Mouse (Mus musculus): ENCODE data around the gene Dhx37.
A peak's percentile ranks its signal among the peaks of the same experiment; 100 is the strongest.
"Not testable (repeated sequence)": the region's sequence is repeated elsewhere in the genome, so short reads cannot be mapped to it uniquely, and the experiment has no call there.

Gene Dhx37

GRCm38 (mm10) chr5:125388358-125389092 lies 45.4 kb downstream of the Dhx37 start:
- no peak for DNase-seq

GRCm38 (mm10) chr5:125387295-125387694 lies 46.6 kb downstream of the Dhx37 start:
- DNase-seq, result not testable (repeated sequence)

GRCm38 (mm10) chr5:125385215-125385940 lies 48.5 kb downstream of the Dhx37 start:
- DNase-seq, result no peak

GRCm38 (mm10) chr5:125384512-125385214 lies 49.3 kb downstream of the Dhx37 start:
- DNase-seq, result no peak

GRCm38 (mm10) chr5:125383637-125384420 lies 50.1 kb downstream of the Dhx37 start:
- no peak for DNase-seq

GRCm38 (mm10) chr5:125382673-125383558 lies 51.0 kb downstream of the Dhx37 start:
- DNase-seq, result peak; percentile 59 to 75

GRCm38 (mm10) chr5:125381954-125382672 lies 51.8 kb downstream of the Dhx37 start:
- no peak for DNase-seq

GRCm38 (mm10) chr5:125378919-125379318 lies 55.0 kb downstream of the Dhx37 start:
- DNase-seq, result no peak

GRCm38 (mm10) chr5:125377214-125377613 lies 56.7 kb downstream of the Dhx37 start:
- DNase-seq, result no peak

- no peak for DNase-seq
Observed at GRCm38 (mm10) chr5:125375871-125376270, 58.0 kb downstream of the Dhx37 start.

GRCm38 (mm10) chr5:125372027-125372426 lies 61.9 kb downstream of the Dhx37 start:
- DNase-seq, result no peak

GRCm38 (mm10) chr5:125370950-125371693 lies 62.8 kb downstream of the Dhx37 start:
- DNase-seq, result no peak

GRCm38 (mm10) chr5:125368568-125368967 lies 65.4 kb downstream of the Dhx37 start:
- DNase-seq, result peak; percentile 38 to 77

- DNase-seq, result no peak
Observed at GRCm38 (mm10) chr5:125368156-125368555, 65.8 kb downstream of the Dhx37 start.

- no peak for DNase-seq
Observed at GRCm38 (mm10) chr5:125364851-125365429, 69.0 kb downstream of the Dhx37 start.

- peak; percentile 59 to 79 for DNase-seq
Observed at GRCm38 (mm10) chr5:125363894-125364293, 70.0 kb downstream of the Dhx37 start.
